Mouse (Mus musculus) bone marrow, adult 2 months (tissue): ENCODE data around the gene Fhdc1.

Experiments used
- CTCF ChIP-seq: fragments of 200-500 bp; IDR thresholded peaks from 2 replicates; pipeline ENCODE4 v1.5.1; 2011; ENCODE audit warnings: low read length, control low read depth; ENCODE audit not compliant: control insufficient read depth, insufficient read depth
- POLR2A ChIP-seq: fragments of 200-500 bp; IDR thresholded peaks from 2 replicates; pipeline ENCODE4 v1.6.1; 2011; ENCODE audit warnings: low read depth, mild to moderate bottlenecking, control low read depth, low read length, borderline replicate concordance; ENCODE audit not compliant: control insufficient read depth

- TF ChIP-seq CTCF, result no peak
- no peak for TF ChIP-seq POLR2A
Observed at GRCm38 (mm10) chr3:84492657-84493056, 12.4 kb upstream of the Fhdc1 start.
